Mouse (Mus musculus) heart, postnatal 0 days (tissue): Measurements from ENCODE around the gene Fut9. TPM values are rescaled to one million over a fixed set of nuclear protein-coding genes. Genes with fewer than 3 reads are reported as not detected.
A peak's percentile ranks its signal among the peaks of the same experiment; 100 is the strongest.

Source experiments
- ATAC-seq: fragments of 200-750 bp; cut with Nextera tagmentation; 2 replicates; pipeline ENCODE4 v1.8.0; 2017; ENCODE audit warnings: low read depth, moderate number of reproducible peaks, moderate library complexity; ENCODE audit not compliant: insufficient read depth
- DNase-seq: peaks from one replicate; pipeline ENCODE4 v3.0.0-alpha.2; 2016; ENCODE audit warnings: low spot score
- H3K27ac ChIP-seq: fragments of 300-500 bp; sonication (generic); 2 replicates; pipeline ENCODE4 v1.5.1; 2014; ENCODE audit warnings: low read depth, mild to moderate bottlenecking
- H3K27me3 ChIP-seq: fragments of 300-500 bp; sonication (generic); 2 replicates; pipeline ENCODE4 v1.6.1; 2014; ENCODE audit warnings: low read length, mixed read lengths; ENCODE audit not compliant: control insufficient read depth, insufficient read depth
- H3K36me3 ChIP-seq: fragments of 300-500 bp; sonication (generic); replicated peaks from 2 replicates; pipeline ENCODE4 v1.6.1; 2014; ENCODE audit warnings: low read length, mixed read lengths; ENCODE audit not compliant: control insufficient read depth, insufficient read depth
- H3K4me1 ChIP-seq: fragments of 300-500 bp; sonication (generic); 2 replicates; pipeline ENCODE4 v1.6.1; 2014; ENCODE audit warnings: antibody characterized with exemption; ENCODE audit not compliant: control insufficient read depth, insufficient read depth
- H3K4me2 ChIP-seq: fragments of 300-500 bp; sonication (generic); 2 replicates; pipeline ENCODE4 v1.6.1; 2014; ENCODE audit warnings: low read depth, mild to moderate bottlenecking, low read length, moderate library complexity
- H3K4me3 ChIP-seq: fragments of 300-500 bp; sonication (generic); 2 replicates; pipeline ENCODE4 v1.5.1; 2014; ENCODE audit warnings: low read depth, low read length
- H3K9ac ChIP-seq: fragments of 300-500 bp; sonication (generic); replicated peaks from 2 replicates; pipeline ENCODE4 v1.6.1; 2014; ENCODE audit warnings: low read depth, low read length, mixed read lengths
- H3K9me3 ChIP-seq: fragments of 300-500 bp; sonication (generic); replicated peaks from 2 replicates; pipeline ENCODE4 v1.6.1; 2016; ENCODE audit warnings: low read length; ENCODE audit not compliant: control insufficient read depth
- CTCF ChIP-seq: IDR thresholded peaks from 2 replicates; pipeline ENCODE4 v1.5.1; 2016; ENCODE audit warnings: antibody characterized with exemption, control low read depth, low read depth
- EP300 ChIP-seq: IDR thresholded peaks from 2 replicates; pipeline ENCODE4 v1.6.1; 2016; ENCODE audit warnings: antibody characterized with exemption, low read depth
- WGBS: fragments of 180-500 bp; shearing (Covaris S2); extraction: QIAGEN DNeasy Blood & Tissue Kit; methylation state at CpG from one replicate; pipeline ENCODE4 v1.1.7; 2014; 5-methylcytosine and 5-hydroxymethylcytosine counted together
- polyA plus RNA-seq: library from polyadenylated mRNA; unstranded; fragments of >200 nt; fragmentation: Nextera tagmentation; extraction: Ambion mirVana; gene quantifications from 2 replicates; pipeline ENCODE4 v1.2.1, GENCODE M21; 2015
- total RNA-seq: library from RNA; depleted of rRNA; stranded (reverse); fragments of >200 nt; gene quantifications from 2 replicates; pipeline ENCODE4 v1.2.3, GENCODE M21; 2014; ENCODE audit warnings: low replicate concordance; rRNA removed

The Fut9 gene
- total RNA-seq (0.65 TPM in 1 of 2 replicates, not detected in the other), polyA plus RNA-seq (0.04 TPM in 1 of 2 replicates, not detected in the other)

- WGBS: under 1% methylated on average over 51 of the region's 52 CpGs
- H3K4me1 ChIP-seq: peaks cover 4% of the 10 kb centered on the region; the same call in 1 of the 2 replicates
- no peak within 1 kb of the TSS for H3K9ac ChIP-seq
- H3K27ac ChIP-seq: no peak within 1 kb of the TSS
- peak within 1 kb of the TSS; percentile 41 for H3K4me3 ChIP-seq
- H3K27me3 ChIP-seq: peaks cover 13% of the 10 kb centered on the region
- H3K4me2 ChIP-seq: peak within 1 kb of the TSS; percentile 68
- TF ChIP-seq EP300 (no peak), CTCF (no peak)
- H3K9me3 ChIP-seq: no peaks in the 10 kb centered on the region
- DNase-seq (no peak), ATAC-seq (no peak)
- no peaks in the 10 kb centered on the region for H3K36me3 ChIP-seq
These were observed at the start of gene Fut9 for GRCm38 (mm10) chr4:25799476-25800283. TSS of gene Fut9 (minus strand) at chr4:25800244.

GRCm38 (mm10) chr4:25815783-25816182, 15.7 kb upstream of the Fut9 start:
- Histone ChIP-seq H3K4me2 (no peak overlapping the region), H3K9me3 (no peaks in the 10 kb centered on the region), H3K4me3 (no peak overlapping the region), H3K27ac (no peak overlapping the region), H3K4me1 (no peaks in the 10 kb centered on the region), H3K9ac (no peak overlapping the region), H3K36me3 (no peaks in the 10 kb centered on the region), H3K27me3 (no peaks in the 10 kb centered on the region)
- DNase-seq (no peak), ATAC-seq (no peak)
- 83% methylated on average over 7 of the region's 7 CpGs for WGBS
- TF ChIP-seq EP300: no peak
- no peak for TF ChIP-seq CTCF

- 73% methylated on average over 1 of the region's 1 CpGs for WGBS
- Histone ChIP-seq H3K4me3 (no peak overlapping the region), H3K9ac (no peak overlapping the region), H3K4me2 (no peak overlapping the region), H3K27me3 (no peaks in the 10 kb centered on the region), H3K9me3 (no peaks in the 10 kb centered on the region), H3K4me1 (no peaks in the 10 kb centered on the region), H3K36me3 (no peaks in the 10 kb centered on the region), H3K27ac (no peak overlapping the region)
- no peak for TF ChIP-seq CTCF
- TF ChIP-seq EP300: no peak
- ATAC-seq: no peak
- DNase-seq: no peak
These were observed 13.3 kb upstream of the Fut9 start for GRCm38 (mm10) chr4:25813340-25813739.

GRCm38 (mm10) chr4:25810058-25810457, 10.0 kb upstream of the Fut9 start:
- H3K9me3 ChIP-seq: no peaks in the 10 kb centered on the region
- no peaks in the 10 kb centered on the region for H3K4me1 ChIP-seq
- TF ChIP-seq EP300 (no peak), CTCF (no peak)
- WGBS: 79% methylated on average over 1 of the region's 1 CpGs
- no peak overlapping the region for H3K9ac ChIP-seq
- DNase-seq (no peak), ATAC-seq (no peak)
- no peaks in the 10 kb centered on the region for H3K27me3 ChIP-seq
- no peak overlapping the region for H3K4me2 ChIP-seq
- H3K36me3 ChIP-seq: no peaks in the 10 kb centered on the region
- H3K4me3 ChIP-seq: no peak overlapping the region
- H3K27ac ChIP-seq: no peak overlapping the region

DNA sequence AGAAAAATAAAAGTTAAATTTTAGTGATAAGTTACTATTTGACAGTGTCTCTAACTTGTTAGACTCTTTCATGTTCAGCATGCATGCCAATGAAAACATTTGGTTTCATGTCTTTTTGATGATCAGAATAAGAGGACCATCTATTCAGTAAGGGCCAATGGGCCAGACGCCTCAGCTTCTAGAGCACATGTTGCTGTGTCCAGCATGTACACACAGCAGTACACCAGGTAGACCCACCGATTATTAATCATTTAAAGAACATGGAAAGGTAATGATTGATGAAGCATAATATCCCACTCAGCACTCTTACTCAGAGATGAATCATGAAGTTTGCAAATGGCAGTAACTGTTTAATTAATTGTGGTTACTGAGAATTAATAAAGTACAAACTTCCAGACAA, 1.7 kb upstream of the Fut9 start:
- Histone ChIP-seq H3K27me3 (peaks cover 13% of the 10 kb centered on the region), H3K4me3 (no peak overlapping the region), H3K36me3 (no peaks in the 10 kb centered on the region), H3K4me2 (no peak overlapping the region), H3K9me3 (no peaks in the 10 kb centered on the region), H3K27ac (no peak overlapping the region), H3K9ac (no peak overlapping the region), H3K4me1 (peaks cover 4% of the 10 kb centered on the region; the same call in 1 of the 2 replicates)
- 71% methylated on average over 2 of the region's 2 CpGs for WGBS
- DNase-seq (no peak), ATAC-seq (no peak)
- TF ChIP-seq CTCF: no peak
- no peak for TF ChIP-seq EP300
